Mouse (Mus musculus) midbrain, embryonic 13.5 days (tissue): Measurements from ENCODE around the gene Eid1. TPM values are rescaled to one million over a fixed set of nuclear protein-coding genes. Genes with fewer than 3 reads are reported as not detected.

Experiments
- ATAC-seq: fragments of 200-750 bp; cut with Nextera tagmentation; 2 replicates; pipeline ENCODE4 v1.8.0; 2017; ENCODE audit warnings: mild to moderate bottlenecking, moderate TSS enrichment, moderate library complexity
- H3K27ac ChIP-seq: fragments of 300-500 bp; sonication (generic); 2 replicates; pipeline ENCODE4 v1.5.1; 2015; ENCODE audit warnings: inconsistent platforms, mild to moderate bottlenecking, moderate library complexity
- H3K27me3 ChIP-seq: fragments of 300-500 bp; sonication (generic); 2 replicates; pipeline ENCODE4 v1.6.1; 2015; ENCODE audit warnings: mild to moderate bottlenecking, inconsistent platforms
- H3K36me3 ChIP-seq: fragments of 300-500 bp; sonication (generic); 2 replicates; pipeline ENCODE4 v1.6.1; 2015; ENCODE audit warnings: mild to moderate bottlenecking, inconsistent platforms
- H3K4me1 ChIP-seq: fragments of 300-500 bp; sonication (generic); replicated peaks from 2 replicates; pipeline ENCODE4 v1.6.1; 2015; ENCODE audit warnings: inconsistent platforms
- H3K4me2 ChIP-seq: fragments of 300-500 bp; sonication (generic); replicated peaks from 2 replicates; pipeline ENCODE4 v1.6.1; 2015; ENCODE audit warnings: moderate library complexity, mild to moderate bottlenecking, inconsistent platforms
- H3K4me3 ChIP-seq: fragments of 300-500 bp; sonication (generic); replicated peaks from 2 replicates; pipeline ENCODE4 v1.5.1; 2015; ENCODE audit warnings: mild to moderate bottlenecking, inconsistent platforms
- H3K9ac ChIP-seq: fragments of 300-500 bp; sonication (generic); replicated peaks from 2 replicates; pipeline ENCODE4 v1.6.1; 2015; ENCODE audit warnings: mild to moderate bottlenecking, inconsistent platforms
- H3K9me3 ChIP-seq: fragments of 300-500 bp; sonication (generic); 2 replicates; pipeline ENCODE4 v1.6.1; 2016; ENCODE audit warnings: mild to moderate bottlenecking, inconsistent platforms
- WGBS: fragments of 180-500 bp; shearing (Covaris S2); methylation state at CpG from one replicate; pipeline ENCODE4 v1.1.7; 2015; 5-methylcytosine and 5-hydroxymethylcytosine counted together
- polyA plus RNA-seq: library from polyadenylated mRNA; unstranded; fragments of >200 nt; fragmentation: Nextera tagmentation; extraction: Ambion mirVana; gene quantifications from 2 replicates; pipeline ENCODE4 v1.2.1, GENCODE M21; 2015

Gene Eid1
- polyA plus RNA-seq, 1 experiment from 2014 or later: 359 TPM

DNA sequence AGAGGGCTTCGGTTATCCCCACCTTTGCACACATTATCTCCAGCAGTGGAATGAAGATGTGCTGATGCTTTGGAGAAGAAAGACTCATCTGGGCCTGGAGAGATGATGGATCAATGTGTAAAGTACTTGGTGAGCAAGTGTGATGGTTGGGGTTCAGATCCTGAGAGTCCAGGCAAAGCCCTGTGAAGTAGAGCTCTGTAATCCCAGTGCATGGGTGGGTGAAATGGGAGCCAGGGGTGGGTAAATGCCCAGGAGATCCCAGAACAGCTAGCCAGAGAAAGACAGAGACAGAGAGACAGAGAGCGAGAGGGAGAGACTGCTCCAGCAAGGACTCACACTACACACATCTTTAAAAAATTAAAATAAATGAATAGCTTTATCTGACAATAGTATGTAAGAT, 19.6 kb upstream of the Eid1 start:
- Histone ChIP-seq H3K9me3 (no peaks in the 10 kb centered on the region), H3K27me3 (no peaks in the 10 kb centered on the region), H3K4me1 (0 out of 2 replicates have a peak, but pooled peaks cover 4% of the 10 kb centered on the region), H3K9ac (no peak overlapping the region), H3K4me3 (no peak overlapping the region), H3K4me2 (no peak overlapping the region), H3K27ac (no peak overlapping the region), H3K36me3 (no peaks in the 10 kb centered on the region)
- ATAC-seq: no peak
- 91% methylated on average over 2 of the region's 2 CpGs for WGBS

GRCm38 (mm10) chr2:125655391-125655790, 17.5 kb upstream of the Eid1 start:
- Histone ChIP-seq H3K36me3 (no peaks in the 10 kb centered on the region), H3K4me3 (no peak overlapping the region), H3K4me2 (no peak overlapping the region), H3K27me3 (no peaks in the 10 kb centered on the region), H3K9ac (no peak overlapping the region), H3K27ac (no peak overlapping the region), H3K9me3 (no peaks in the 10 kb centered on the region), H3K4me1 (peaks cover 5% of the 10 kb centered on the region; the same call in 1 of the 2 replicates)
- no peak for ATAC-seq
- WGBS: 93% methylated on average over 9 of the region's 9 CpGs

DNA sequence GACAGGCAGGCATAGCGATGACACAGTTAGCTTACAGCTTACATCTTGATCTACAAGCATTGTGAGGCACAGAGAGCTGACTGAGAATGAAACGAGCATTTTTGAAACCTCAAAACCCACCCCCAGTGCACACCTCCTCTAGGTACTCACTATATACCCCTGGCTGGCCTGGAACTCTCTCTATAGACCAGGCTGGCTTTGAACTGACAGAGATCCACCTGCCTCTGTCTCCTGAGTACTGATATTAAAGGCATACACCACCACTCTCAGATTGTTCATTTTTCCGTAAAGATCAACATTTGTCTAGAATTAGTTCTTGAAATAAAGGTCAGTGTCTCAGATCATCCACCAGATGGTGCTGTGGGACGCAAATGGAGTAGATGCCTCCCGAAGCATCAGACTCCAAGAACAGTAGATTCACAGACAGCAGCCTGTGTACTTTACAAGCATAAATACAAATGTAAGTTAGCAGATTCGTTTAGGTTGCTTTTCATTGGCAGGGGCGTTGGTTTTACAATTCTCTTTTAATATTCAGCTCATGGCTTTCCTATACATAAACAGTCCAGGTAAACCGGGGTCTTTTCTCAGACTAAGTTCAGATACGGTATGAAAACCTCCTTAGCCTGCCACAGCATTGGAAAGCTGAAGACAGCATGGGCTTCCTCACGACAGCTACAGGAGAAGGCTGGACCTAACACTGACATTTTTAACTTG, 12.9 kb upstream of the Eid1 start:
- H3K9me3 ChIP-seq: no peaks in the 10 kb centered on the region
- peak overlapping the region; percentile 46 for H3K4me2 ChIP-seq
- H3K27ac ChIP-seq: no peak overlapping the region
- peak overlapping the region; percentile 1 for H3K4me3 ChIP-seq
- peak; percentile 75 for ATAC-seq
- peak overlapping the region; percentile 25; the same call in 1 of the 2 replicates for H3K9ac ChIP-seq
- WGBS: 19% methylated on average over 10 of the region's 10 CpGs
- H3K4me1 ChIP-seq: peaks cover 7% of the 10 kb centered on the region
- peaks cover 3% of the 10 kb centered on the region; the same call in 1 of the 2 replicates for H3K27me3 ChIP-seq
- H3K36me3 ChIP-seq: no peaks in the 10 kb centered on the region

- Histone ChIP-seq H3K27ac (no peak overlapping the region), H3K4me3 (peak overlapping the region; percentile 1)
Observed at GRCm38 (mm10) chr2:125660537-125661130, 12.3 kb upstream of the Eid1 start.

DNA sequence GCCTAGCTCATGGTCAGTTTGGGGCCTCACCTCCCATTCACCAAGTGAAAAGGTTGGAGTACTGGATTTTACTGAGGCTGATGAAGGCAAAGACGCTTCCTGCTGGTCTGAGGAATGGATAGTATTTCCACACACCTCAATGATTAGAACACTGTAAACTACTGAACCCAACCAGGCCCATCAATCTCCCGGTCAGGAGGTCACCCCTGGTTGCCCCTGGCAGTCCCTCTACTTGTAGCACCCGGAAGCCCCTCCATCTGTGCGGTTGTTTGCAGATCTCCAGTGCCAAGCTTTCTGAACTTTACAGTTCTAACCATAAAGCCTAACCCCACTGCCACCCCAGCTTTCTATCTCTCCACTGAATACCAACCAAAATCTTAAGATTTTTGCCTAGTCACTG, 11.7 kb upstream of the Eid1 start:
- ATAC-seq: no peak
- 0 out of 2 replicates have a peak overlapping the region, but pooled peaks have one; percentile 25 for H3K9ac ChIP-seq
- H3K4me1 ChIP-seq: peaks cover 7% of the 10 kb centered on the region
- 70% methylated on average over 4 of the region's 4 CpGs for WGBS
- no peak overlapping the region for H3K27ac ChIP-seq
- H3K4me3 ChIP-seq: no peak overlapping the region
- no peaks in the 10 kb centered on the region for H3K9me3 ChIP-seq
- H3K27me3 ChIP-seq: peaks cover 3% of the 10 kb centered on the region; the same call in 1 of the 2 replicates
- peak overlapping the region; percentile 46 for H3K4me2 ChIP-seq
- no peaks in the 10 kb centered on the region for H3K36me3 ChIP-seq

More at GRCm38 (mm10) chr2:125660537-125661130, 12.3 kb upstream of the Eid1 start:
- Histone ChIP-seq H3K9ac (peak overlapping the region; percentile 25; the same call in 1 of the 2 replicates), H3K27me3 (peaks cover 3% of the 10 kb centered on the region; the same call in 1 of the 2 replicates), H3K4me2 (peak overlapping the region; percentile 46), H3K9me3 (no peaks in the 10 kb centered on the region), H3K4me1 (peaks cover 7% of the 10 kb centered on the region), H3K36me3 (no peaks in the 10 kb centered on the region)
- ATAC-seq: peak; percentile 69
- WGBS: 46% methylated on average over 20 of the region's 20 CpGs

- H3K9ac ChIP-seq: no peak overlapping the region
- H3K27ac ChIP-seq: no peak overlapping the region
- WGBS: 86% methylated on average over 3 of the region's 3 CpGs
- no peak for ATAC-seq
- peaks cover 7% of the 10 kb centered on the region for H3K4me1 ChIP-seq
- H3K9me3 ChIP-seq: no peaks in the 10 kb centered on the region
- H3K4me3 ChIP-seq: no peak overlapping the region
- H3K27me3 ChIP-seq: peaks cover 3% of the 10 kb centered on the region; the same call in 1 of the 2 replicates
- no peak overlapping the region for H3K4me2 ChIP-seq
- no peaks in the 10 kb centered on the region for H3K36me3 ChIP-seq
Observed at GRCm38 (mm10) chr2:125662517-125662916, 10.4 kb upstream of the Eid1 start.

DNA sequence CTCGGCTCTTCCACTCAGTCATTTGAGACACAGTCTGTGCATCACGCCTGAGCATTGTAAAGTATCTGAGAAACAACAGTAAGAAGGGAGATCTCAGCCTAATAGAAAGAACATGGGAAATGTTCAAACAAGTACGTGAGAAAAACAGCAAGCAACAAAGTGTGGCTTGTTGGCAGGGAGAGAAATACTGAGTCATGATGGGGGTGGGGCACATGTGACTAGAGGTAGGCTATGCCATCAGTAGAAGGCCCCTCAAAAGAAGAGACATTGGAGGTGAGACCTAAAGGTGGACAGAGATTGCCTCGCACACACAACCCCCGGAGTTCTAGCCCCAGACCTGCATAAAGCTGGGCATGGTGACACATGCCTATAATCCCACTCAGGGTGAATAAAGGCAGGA, 7.7 kb upstream of the Eid1 start:
- Histone ChIP-seq H3K4me2 (no peak overlapping the region), H3K4me1 (peaks cover 7% of the 10 kb centered on the region), H3K36me3 (no peaks in the 10 kb centered on the region), H3K4me3 (no peak overlapping the region), H3K9ac (no peak overlapping the region), H3K9me3 (no peaks in the 10 kb centered on the region), H3K27me3 (peaks cover 3% of the 10 kb centered on the region; the same call in 1 of the 2 replicates), H3K27ac (no peak overlapping the region)
- ATAC-seq: no peak
- 89% methylated on average over 5 of the region's 5 CpGs for WGBS

DNA sequence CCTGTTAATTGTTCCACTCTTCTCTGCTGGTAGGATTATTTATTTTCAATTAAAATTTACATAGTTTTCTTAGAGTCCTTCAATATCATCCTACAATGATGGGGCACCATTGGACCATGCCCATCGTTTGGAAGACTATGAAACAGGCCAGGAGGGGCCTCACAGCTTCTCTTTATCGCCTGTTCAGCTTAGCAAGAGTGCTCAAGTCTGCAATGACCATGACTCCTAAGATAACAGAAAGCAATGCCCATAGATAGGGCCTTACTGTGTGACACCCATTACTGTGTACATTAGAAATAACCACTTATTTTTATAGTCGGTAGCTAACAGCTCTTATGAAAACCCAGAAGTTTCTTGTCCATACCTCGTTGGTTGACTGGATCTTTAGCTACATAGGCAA, 7.0 kb upstream of the Eid1 start:
- no peaks in the 10 kb centered on the region for H3K9me3 ChIP-seq
- WGBS: 87% methylated on average over 4 of the region's 4 CpGs
- H3K4me2 ChIP-seq: no peak overlapping the region
- H3K4me3 ChIP-seq: no peak overlapping the region
- no peak for ATAC-seq
- H3K27me3 ChIP-seq: peaks cover under 1% of the 10 kb centered on the region; the same call in 1 of the 2 replicates
- no peaks in the 10 kb centered on the region for H3K36me3 ChIP-seq
- H3K9ac ChIP-seq: no peak overlapping the region
- no peak overlapping the region for H3K27ac ChIP-seq
- peaks cover under 1% of the 10 kb centered on the region; the same call in 1 of the 2 replicates for H3K4me1 ChIP-seq

- Histone ChIP-seq H3K4me3 (no peak overlapping the region), H3K36me3 (no peaks in the 10 kb centered on the region), H3K4me1 (no peaks in the 10 kb centered on the region), H3K27ac (no peak overlapping the region), H3K27me3 (no peaks in the 10 kb centered on the region), H3K9ac (no peak overlapping the region), H3K9me3 (no peaks in the 10 kb centered on the region), H3K4me2 (no peak overlapping the region)
- no peak for ATAC-seq
- WGBS: 85% methylated on average over 4 of the region's 4 CpGs
Observed at GRCm38 (mm10) chr2:125666668-125667067, 6.2 kb upstream of the Eid1 start.

DNA sequence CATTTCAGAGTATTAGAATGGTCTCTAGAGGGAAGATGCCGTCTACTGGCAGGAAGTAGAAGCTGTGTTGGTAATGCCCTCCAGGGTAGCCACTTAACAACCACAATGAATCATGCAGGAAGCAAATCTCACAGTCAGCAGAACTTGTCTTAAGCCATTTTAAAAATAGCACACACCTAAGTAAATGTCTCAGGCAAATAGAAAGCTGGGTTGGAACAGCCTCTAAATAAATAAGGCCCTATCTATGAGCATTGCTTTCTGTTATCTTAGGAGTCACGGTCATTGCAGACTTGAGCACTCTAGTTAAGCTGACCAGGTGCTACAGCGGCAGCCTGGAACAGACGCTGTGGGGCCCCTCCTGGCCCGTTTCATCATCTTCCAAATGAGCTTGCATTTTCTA, 5.7 kb upstream of the Eid1 start:
- Histone ChIP-seq H3K4me3 (no peak overlapping the region), H3K9me3 (no peaks in the 10 kb centered on the region), H3K27ac (no peak overlapping the region), H3K27me3 (no peaks in the 10 kb centered on the region), H3K4me1 (no peaks in the 10 kb centered on the region), H3K36me3 (no peaks in the 10 kb centered on the region), H3K4me2 (no peak overlapping the region), H3K9ac (no peak overlapping the region)
- WGBS: 82% methylated on average over 5 of the region's 5 CpGs
- no peak for ATAC-seq

GRCm38 (mm10) chr2:125667721-125668120, 5.2 kb upstream of the Eid1 start:
- WGBS: 88% methylated on average over 7 of the region's 7 CpGs
- Histone ChIP-seq H3K4me2 (no peak overlapping the region), H3K4me1 (no peaks in the 10 kb centered on the region), H3K9me3 (no peaks in the 10 kb centered on the region), H3K4me3 (no peak overlapping the region), H3K9ac (no peak overlapping the region), H3K36me3 (no peaks in the 10 kb centered on the region), H3K27me3 (no peaks in the 10 kb centered on the region), H3K27ac (no peak overlapping the region)
- no peak for ATAC-seq

- Histone ChIP-seq H3K4me2 (no peak overlapping the region), H3K9ac (no peak overlapping the region), H3K36me3 (no peaks in the 10 kb centered on the region), H3K9me3 (no peaks in the 10 kb centered on the region), H3K27me3 (no peaks in the 10 kb centered on the region), H3K27ac (no peak overlapping the region), H3K4me3 (no peak overlapping the region), H3K4me1 (peaks cover 11% of the 10 kb centered on the region)
- no peak for ATAC-seq
- 50% methylated on average over 1 of the region's 1 CpGs for WGBS
Observed at GRCm38 (mm10) chr2:125670846-125671245, 2.0 kb upstream of the Eid1 start.
